Mouse (Mus musculus) spleen, adult 2 months (tissue): ENCODE data around the gene Cox17. TPM values are rescaled to one million over a fixed set of nuclear protein-coding genes. Genes with fewer than 3 reads are reported as not detected.
"Not testable (repeated sequence)": the region's sequence is repeated elsewhere in the genome, so short reads cannot be mapped to it uniquely, and the experiment has no call there.

Experiments used
- DNase-seq, 2 experiments: peaks; one replicate each; pipeline versions ENCODE4 v3.0.0 to v3.0.0-alpha.2; 2012 to 2021; ENCODE audit warnings: low spot score in 2 of 2, low read depth in 1 of 2
- H3K27ac ChIP-seq: fragments of 200-500 bp; 2 replicates; pipeline ENCODE4 v1.5.1; 2012; ENCODE audit warnings: low read length, inconsistent platforms; ENCODE audit not compliant: insufficient read depth
- H3K27me3 ChIP-seq: fragments of 200-500 bp; 2 replicates; pipeline ENCODE4 v1.6.1; 2012; ENCODE audit warnings: mild to moderate bottlenecking, moderate library complexity, low read length, inconsistent platforms; ENCODE audit not compliant: control insufficient read depth, insufficient read depth
- H3K36me3 ChIP-seq: fragments of 200-500 bp; 2 replicates; pipeline ENCODE4 v1.6.1; 2012; ENCODE audit warnings: mild to moderate bottlenecking, low read length, inconsistent platforms; ENCODE audit not compliant: control insufficient read depth, insufficient read depth
- H3K4me1 ChIP-seq: fragments of 200-500 bp; 2 replicates; pipeline ENCODE4 v1.6.1; 2011; ENCODE audit warnings: inconsistent platforms; ENCODE audit not compliant: control insufficient read depth, insufficient read depth, insufficient read length
- H3K4me3 ChIP-seq: fragments of 200-500 bp; 2 replicates; pipeline ENCODE4 v1.5.1; 2011; ENCODE audit warnings: mild to moderate bottlenecking, inconsistent platforms; ENCODE audit not compliant: insufficient read depth, insufficient read length; ENCODE audit errors: extremely low read depth
- CTCF ChIP-seq: fragments of 200-500 bp; IDR thresholded peaks from 2 replicates; pipeline ENCODE4 v1.5.1; 2011; ENCODE audit warnings: mild to moderate bottlenecking, inconsistent platforms; ENCODE audit not compliant: insufficient read depth, insufficient read length, insufficient replicate concordance; ENCODE audit errors: extremely low read depth
- POLR2A ChIP-seq: fragments of 200-500 bp; IDR thresholded peaks from 2 replicates; pipeline ENCODE4 v1.6.1; 2011; ENCODE audit warnings: low read depth, low read length, inconsistent platforms
- WGBS: fragments of 180-500 bp; shearing (Covaris S2); methylation state at CpG from one replicate; pipeline ENCODE4 v1.1.7; 2018; 5-methylcytosine and 5-hydroxymethylcytosine counted together
- polyA plus RNA-seq: library from polyadenylated mRNA; depleted of rRNA; stranded (reverse); fragments of >200 nt; gene quantifications from 2 replicates; pipeline ENCODE4 v1.2.3, GENCODE M21; 2012

The Cox17 gene
- polyA plus RNA-seq, 1 experiment: 26.6 TPM

- no peaks in the 10 kb centered on the region for H3K27me3 ChIP-seq
- DNase-seq: no peak
- TF ChIP-seq CTCF (no peak), POLR2A (no peak)
- no peaks in the 10 kb centered on the region for H3K4me1 ChIP-seq
- 80% methylated on average over 6 of the region's 6 CpGs for WGBS
- H3K27ac ChIP-seq: no peak overlapping the region
- H3K36me3 ChIP-seq: no peaks in the 10 kb centered on the region
- H3K4me3 ChIP-seq: no peak overlapping the region
Measured at GRCm38 (mm10) chr16:38334431-38334830, 12.4 kb upstream of the Cox17 start.

- not testable (repeated sequence) for H3K36me3 ChIP-seq, H3K4me3 ChIP-seq, H3K27ac ChIP-seq, H3K27me3 ChIP-seq, H3K4me1 ChIP-seq, DNase-seq
- WGBS: 80% methylated on average over 4 of the region's 4 CpGs
Measured at GRCm38 (mm10) chr16:38338077-38338476, 8.7 kb upstream of the Cox17 start.

- peak in 1 of 2 experiments; percentile 16 for DNase-seq
- WGBS: 39% methylated on average over 30 of the region's 30 CpGs
- H3K27me3 ChIP-seq: no peaks in the 10 kb centered on the region
- H3K27ac ChIP-seq: no peak within 1 kb of the TSS
- H3K4me1 ChIP-seq: peaks cover 3% of the 10 kb centered on the region; the same call in 1 of the 2 replicates
- no peaks in the 10 kb centered on the region for H3K36me3 ChIP-seq
- H3K4me3 ChIP-seq: peak within 1 kb of the TSS; percentile 23; the same call in 1 of the 2 replicates
- TF ChIP-seq POLR2A (no peak), CTCF (no peak)
Measured at GRCm38 (mm10) chr16:38341396-38342324, 5.1 kb upstream of the Cox17 start, which contains the start of gene Maats1. Maats1 (minus strand) TSS chr16:38342143.

GRCm38 (mm10) chr16:38344941-38345725 lies 1.7 kb upstream of the Cox17 start:
- no peaks in the 10 kb centered on the region for H3K27me3 ChIP-seq
- no peak for TF ChIP-seq CTCF
- no peak for TF ChIP-seq POLR2A
- H3K4me1 ChIP-seq: peaks cover 7% of the 10 kb centered on the region; the same call in 1 of the 2 replicates
- H3K27ac ChIP-seq: no peak overlapping the region
- H3K36me3 ChIP-seq: peaks cover 7% of the 10 kb centered on the region
- H3K4me3 ChIP-seq: no peak overlapping the region
- DNase-seq: peak in 1 of 2 experiments; percentile 25
- WGBS: 75% methylated on average over 3 of the region's 3 CpGs

- WGBS: 55% methylated on average over 6 of the region's 6 CpGs
- H3K27ac ChIP-seq: no peak overlapping the region
- TF ChIP-seq CTCF: no peak
- no peak for TF ChIP-seq POLR2A
- no peak for DNase-seq
- peaks cover 20% of the 10 kb centered on the region for H3K36me3 ChIP-seq
- peaks cover 6% of the 10 kb centered on the region; the same call in 1 of the 2 replicates for H3K4me1 ChIP-seq
- peak overlapping the region; percentile 100 for H3K4me3 ChIP-seq
- H3K27me3 ChIP-seq: no peaks in the 10 kb centered on the region
Measured at GRCm38 (mm10) chr16:38347588-38347987, 797 bp downstream of the Cox17 start.

- TF ChIP-seq POLR2A: no peak
- TF ChIP-seq CTCF: no peak
- Histone ChIP-seq H3K4me1 (peaks cover 6% of the 10 kb centered on the region; the same call in 1 of the 2 replicates), H3K27me3 (no peaks in the 10 kb centered on the region), H3K27ac (no peak overlapping the region), H3K4me3 (no peak overlapping the region), H3K36me3 (peaks cover 20% of the 10 kb centered on the region)
- no peak for DNase-seq
- WGBS: 78% methylated on average over 9 of the region's 9 CpGs
Measured at GRCm38 (mm10) chr16:38348217-38348761, 1.5 kb downstream of the Cox17 start.
